Mouse (Mus musculus): ENCODE measurements around the gene Cacna1d.

Cacna1d gene

GRCm38 (mm10) chr14:30105551-30105950, 385.7 kb downstream of the Cacna1d start:
- in situ Hi-C loops (cut with MboI, MseI), result no loop called here

GRCm38 (mm10) chr14:30103946-30104536, 387.2 kb downstream of the Cacna1d start:
- in situ Hi-C loops (cut with MboI, MseI), result no loop called here

GRCm38 (mm10) chr14:30097239-30097638, 394.0 kb downstream of the Cacna1d start:
- in situ Hi-C loops (cut with MboI, MseI), result loop anchor here (10.0 kb wide), 1 partner anchor 62 kb away; no protein-coding TSS in a partner anchor

GRCm38 (mm10) chr14:30092426-30092825, 398.8 kb downstream of the Cacna1d start:
- in situ Hi-C loops (cut with MboI, MseI), result loop anchor here (10.0 kb wide), 1 partner anchor 58 kb away; no protein-coding TSS in a partner anchor

GRCm38 (mm10) chr14:30092021-30092420, 399.2 kb downstream of the Cacna1d start:
- in situ Hi-C loops (cut with MboI, MseI), result loop anchor here (10.0 kb wide), 1 partner anchor 57 kb away; no protein-coding TSS in a partner anchor

- in situ Hi-C loops (cut with MboI, MseI), result no loop called here
These were observed 411.5 kb downstream of the Cacna1d start for GRCm38 (mm10) chr14:30079729-30080128.

GRCm38 (mm10) chr14:30078115-30078808, 413.0 kb downstream of the Cacna1d start:
- in situ Hi-C loops (cut with MboI, MseI), result no loop called here

- in situ Hi-C loops (cut with MboI, MseI), result no loop called here
These were observed 415.9 kb downstream of the Cacna1d start for GRCm38 (mm10) chr14:30075268-30075887.

GRCm38 (mm10) chr14:30068566-30068965, 422.7 kb downstream of the Cacna1d start:
- in situ Hi-C loops (cut with MboI, MseI), result no loop called here

- in situ Hi-C loops (cut with MboI, MseI), result no loop called here
These were observed 424.5 kb downstream of the Cacna1d start for GRCm38 (mm10) chr14:30066752-30067151.

GRCm38 (mm10) chr14:30064864-30065263, 426.4 kb downstream of the Cacna1d start:
- in situ Hi-C loops (cut with MboI, MseI), result no loop called here

- in situ Hi-C loops (cut with MboI, MseI), result no loop called here
These were observed 435.1 kb downstream of the Cacna1d start for GRCm38 (mm10) chr14:30056031-30056766.

- in situ Hi-C loops (cut with MboI, MseI), result no loop called here
These were observed 436.3 kb downstream of the Cacna1d start for GRCm38 (mm10) chr14:30054922-30055321.

- in situ Hi-C loops (cut with MboI, MseI), result no loop called here
These were observed 441.0 kb downstream of the Cacna1d start for GRCm38 (mm10) chr14:30050280-30050679.

GRCm38 (mm10) chr14:30048049-30048448, 443.2 kb downstream of the Cacna1d start:
- in situ Hi-C loops (cut with MboI, MseI), result no loop called here

GRCm38 (mm10) chr14:30046976-30047375, 444.3 kb downstream of the Cacna1d start:
- in situ Hi-C loops (cut with MboI, MseI), result no loop called here

- in situ Hi-C loops (cut with MboI, MseI), result no loop called here
These were observed 445.5 kb downstream of the Cacna1d start for GRCm38 (mm10) chr14:30045704-30046220.

- in situ Hi-C loops (cut with MboI, MseI), result no loop called here
These were observed 446.0 kb downstream of the Cacna1d start for GRCm38 (mm10) chr14:30045239-30045638.

GRCm38 (mm10) chr14:30043356-30043940, 447.8 kb downstream of the Cacna1d start:
- in situ Hi-C loops (cut with MboI, MseI), result no loop called here

GRCm38 (mm10) chr14:30041836-30042235, 449.4 kb downstream of the Cacna1d start:
- in situ Hi-C loops (cut with MboI, MseI), result no loop called here

GRCm38 (mm10) chr14:30039413-30039812, 451.8 kb downstream of the Cacna1d start:
- in situ Hi-C loops (cut with MboI, MseI), result loop anchor here (10.0 kb wide), 1 partner anchor 55 kb away; no protein-coding TSS in a partner anchor

All from T-helper 2 cell (primary cell).